Mouse (Mus musculus): ENCODE data around the gene Kctd7.

The Kctd7 gene

DNA sequence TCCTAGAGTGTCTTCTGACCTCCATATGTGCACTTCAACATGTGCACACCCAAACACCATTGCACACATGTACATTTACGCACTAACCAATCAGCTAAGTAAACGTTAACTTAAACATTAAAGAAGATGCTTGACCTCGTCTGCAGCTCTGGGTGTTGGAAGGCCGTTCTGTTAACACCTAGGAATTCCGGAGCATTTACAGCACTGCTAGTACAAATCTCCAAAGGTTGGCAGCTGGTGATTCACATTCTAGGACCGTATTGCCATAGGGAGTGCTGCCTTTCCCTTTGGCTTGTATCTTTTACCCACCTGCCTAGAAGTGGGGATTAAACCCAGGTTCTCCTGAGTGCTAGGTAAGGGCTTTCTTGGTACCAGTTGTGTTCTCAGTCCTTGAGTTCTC lies 47.2 kb downstream of the Kctd7 start:
- DNase-seq (ENCODE audit: low spot score in 2 of 2): no peak

DNA sequence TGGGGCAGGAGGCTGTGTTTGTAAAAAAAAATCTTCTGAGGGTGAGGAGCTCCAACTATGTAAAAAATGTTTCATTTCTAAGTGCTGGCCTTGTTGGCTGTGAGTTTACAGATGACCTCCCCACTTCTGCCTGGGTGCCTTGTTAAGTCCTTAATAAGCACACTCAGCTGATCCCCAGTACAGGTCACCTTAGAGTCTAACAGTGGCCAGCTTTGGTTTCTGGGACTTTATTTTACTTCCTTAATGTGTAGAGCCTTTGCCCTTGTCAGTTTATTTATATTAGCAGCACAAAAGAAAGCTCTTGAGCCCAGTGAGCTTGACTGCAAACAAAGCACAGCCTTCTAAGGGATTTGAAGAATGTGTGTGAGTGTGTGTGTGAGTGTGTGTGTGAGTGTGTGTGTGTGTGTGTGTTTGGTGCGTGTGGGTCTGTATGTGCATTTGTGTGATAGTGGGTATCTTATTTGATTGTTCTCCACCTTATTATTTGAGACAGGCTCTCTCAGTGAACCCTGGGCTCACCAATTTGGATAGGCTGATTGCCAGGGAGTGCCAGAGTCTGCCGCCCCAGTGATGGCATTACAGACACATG lies 47.8 kb downstream of the Kctd7 start:
- DNase-seq (ENCODE audit: low spot score in 2 of 2): no peak

DNA sequence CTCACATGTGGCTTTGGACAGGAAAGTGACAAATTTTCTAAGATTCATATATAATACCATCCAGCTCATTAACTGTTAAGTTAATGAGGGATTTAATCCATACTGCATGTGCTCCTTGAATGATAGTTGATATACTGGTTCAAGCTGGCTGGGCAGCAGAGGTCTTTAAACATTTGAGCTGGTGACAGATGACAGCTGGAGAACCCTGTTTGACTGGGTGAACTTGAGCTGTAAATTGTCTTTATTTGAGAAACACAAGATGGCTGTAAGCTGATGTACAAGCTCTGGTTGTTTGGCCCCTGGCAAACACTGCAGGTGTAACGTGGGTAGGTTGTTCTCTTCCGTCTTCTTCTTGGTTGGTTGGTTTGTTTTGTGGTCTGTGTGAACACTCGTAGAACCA lies 49.1 kb downstream of the Kctd7 start:
- no peak for DNase-seq (ENCODE audit: low spot score in 2 of 2)

DNA sequence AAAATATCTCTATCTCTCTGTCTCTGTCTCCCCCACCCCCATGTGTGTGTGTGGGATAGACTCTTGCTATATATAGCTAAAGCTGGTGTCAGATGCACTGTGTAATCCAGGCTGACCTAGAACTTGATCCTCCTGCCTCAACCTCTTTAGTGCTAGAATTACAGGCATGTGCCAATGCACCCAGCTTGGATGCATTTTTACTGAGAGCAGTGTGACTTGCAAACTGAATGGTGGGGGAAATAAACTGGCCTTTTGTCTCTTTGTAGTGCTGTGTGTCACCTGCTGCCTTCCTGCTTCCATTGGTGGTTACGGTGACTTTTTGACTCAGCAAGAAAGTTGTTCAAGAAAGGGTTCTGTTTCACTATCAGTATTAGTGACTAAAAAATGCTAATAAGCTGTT lies 51.6 kb downstream of the Kctd7 start:
- DNase-seq (ENCODE audit: low spot score in 2 of 2): no peak

DNA sequence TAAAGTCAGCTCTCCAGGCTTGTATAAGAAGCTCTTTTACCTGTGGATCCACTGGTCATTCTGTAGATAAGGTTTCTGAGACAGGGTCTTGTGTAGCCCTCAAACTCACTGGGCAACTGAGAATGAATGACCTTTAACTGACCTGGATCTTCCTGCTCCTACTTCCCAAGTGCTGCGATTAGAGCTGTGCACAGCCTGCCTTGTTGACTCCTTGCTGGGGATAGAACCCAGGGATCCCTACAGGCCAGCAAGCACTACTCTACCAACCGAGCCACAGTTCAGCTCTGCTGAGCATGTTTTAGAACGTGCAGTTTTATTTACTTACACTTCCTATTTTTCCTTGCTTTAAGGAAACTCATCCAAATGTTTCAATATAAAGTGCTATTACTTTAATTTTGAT lies 52.8 kb downstream of the Kctd7 start:
- no peak for DNase-seq (ENCODE audit: low spot score in 2 of 2)

DNA sequence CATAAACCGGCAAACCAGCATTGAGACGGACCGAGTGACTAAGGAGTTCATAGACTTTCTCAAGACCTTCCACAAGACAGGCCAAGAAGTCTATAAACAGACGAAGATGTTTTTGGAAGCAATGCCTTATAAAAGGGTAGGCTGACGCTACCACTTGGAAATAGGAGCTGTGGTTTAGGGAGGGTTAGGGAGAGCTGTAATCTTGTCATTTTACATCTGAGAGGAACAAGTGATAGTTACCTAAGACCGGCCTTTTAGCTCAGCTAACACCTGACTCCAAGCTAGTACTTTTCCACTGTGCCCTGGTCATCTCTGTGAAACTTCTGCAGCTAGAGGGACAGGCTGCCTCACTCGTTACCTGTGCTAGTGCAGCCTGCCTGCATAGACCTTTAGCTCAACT lies 53.3 kb downstream of the Kctd7 start:
- no peak for DNase-seq (ENCODE audit: low spot score in 2 of 2)

DNA sequence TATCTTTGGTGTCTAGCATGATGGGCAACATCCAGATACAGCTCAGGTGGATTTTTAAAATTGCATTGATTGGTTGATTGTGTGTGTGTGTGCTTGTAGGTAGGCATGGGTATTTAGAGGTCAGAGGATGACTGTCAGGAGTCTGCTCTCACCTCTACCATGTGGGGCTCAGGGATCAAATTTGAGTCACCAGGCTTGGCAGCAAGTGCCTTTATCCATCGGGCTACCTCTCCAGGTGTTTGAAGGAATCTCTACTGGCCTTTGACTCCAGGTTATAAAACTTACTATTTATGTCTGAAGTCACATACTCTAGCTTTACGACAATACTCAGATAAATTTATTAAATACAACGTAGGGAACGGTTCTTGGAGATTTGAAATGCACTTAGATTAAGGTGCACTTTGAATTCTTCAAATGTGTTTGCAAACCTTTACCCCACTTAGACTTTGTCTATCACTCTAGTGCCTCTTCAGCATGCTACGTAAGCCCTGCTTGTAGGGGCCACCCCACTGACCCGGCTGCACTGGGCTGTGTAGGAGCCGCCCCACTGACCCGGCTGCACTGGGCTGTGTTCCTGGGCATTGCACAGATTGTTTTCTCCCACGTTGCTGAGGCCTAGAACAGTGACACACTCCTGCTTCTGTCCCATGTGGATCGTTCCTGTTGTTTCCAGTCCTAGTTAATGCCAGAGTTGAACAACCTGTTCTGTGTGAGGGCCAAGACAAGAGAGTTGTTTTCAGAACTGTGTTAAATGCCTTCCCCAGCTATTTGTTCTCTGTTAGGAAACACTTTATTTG lies 55.8 kb downstream of the Kctd7 start:
- DNase-seq (ENCODE audit: low spot score in 2 of 2): no peak

DNA sequence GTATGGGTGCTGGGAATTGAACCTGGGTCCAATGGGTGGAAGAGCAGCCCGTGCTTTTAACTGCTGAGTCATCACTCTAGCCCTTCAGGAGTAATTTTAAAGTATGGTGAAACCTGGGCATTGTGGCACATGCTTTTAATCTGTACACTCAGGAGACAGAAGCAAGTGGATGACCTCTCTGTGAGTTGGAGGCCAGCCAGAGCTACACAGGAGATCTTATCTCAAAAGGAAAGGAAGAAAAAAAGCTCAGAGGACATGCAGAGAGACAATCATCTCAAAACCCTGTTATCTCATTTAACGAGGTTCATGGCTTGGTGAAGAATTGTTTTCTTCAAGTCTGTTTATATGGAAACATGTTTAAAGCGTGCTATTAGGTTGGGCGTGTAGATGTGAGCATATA lies 59.3 kb downstream of the Kctd7 start:
- DNase-seq (ENCODE audit: low spot score in 2 of 2): no peak

- DNase-seq (ENCODE audit: low spot score in 2 of 2): no peak
These were observed 59.9 kb downstream of the Kctd7 start for GRCm38 (mm10) chr5:130204560-130204959.

Data from spleen, postnatal 4 days (tissue).